Mouse (Mus musculus): ENCODE measurements around the gene Pitpnm3. TPM values are rescaled to one million over a fixed set of nuclear protein-coding genes. Genes with fewer than 3 reads are reported as not detected.

Gene Pitpnm3
- total RNA-seq, 2 experiments from 2014 or later, result not detected

- ATAC-seq (replicated peaks; ENCODE audit: poor library complexity, severe bottlenecking), result no peak
Observed at GRCm38 (mm10) chr11:72026516-72026915, 109.1 kb downstream of the Pitpnm3 start.

- peak; percentile 62 for ATAC-seq (replicated peaks; ENCODE audit: poor library complexity, severe bottlenecking)
Observed at GRCm38 (mm10) chr11:72025843-72026242, 109.7 kb downstream of the Pitpnm3 start.

- ATAC-seq (replicated peaks; ENCODE audit: poor library complexity, severe bottlenecking), result peak; percentile 79
Observed at GRCm38 (mm10) chr11:72024193-72024781, 111.3 kb downstream of the Pitpnm3 start.

- no peak for ATAC-seq (replicated peaks; ENCODE audit: poor library complexity, severe bottlenecking)
Observed at GRCm38 (mm10) chr11:72023581-72023980, 112.0 kb downstream of the Pitpnm3 start.

GRCm38 (mm10) chr11:72022827-72023226, 112.8 kb downstream of the Pitpnm3 start:
- no peak for ATAC-seq (replicated peaks; ENCODE audit: poor library complexity, severe bottlenecking)

- no peak for ATAC-seq (replicated peaks; ENCODE audit: poor library complexity, severe bottlenecking)
Observed at GRCm38 (mm10) chr11:72021015-72021414, 114.6 kb downstream of the Pitpnm3 start.

GRCm38 (mm10) chr11:72017253-72017601, 118.4 kb downstream of the Pitpnm3 start:
- no peak for ATAC-seq (replicated peaks; ENCODE audit: poor library complexity, severe bottlenecking)

- ATAC-seq (replicated peaks; ENCODE audit: poor library complexity, severe bottlenecking), result no peak
Observed at GRCm38 (mm10) chr11:72016518-72017252, 118.9 kb downstream of the Pitpnm3 start.

- no peak for ATAC-seq (replicated peaks; ENCODE audit: poor library complexity, severe bottlenecking)
Observed at GRCm38 (mm10) chr11:72014674-72015073, 120.9 kb downstream of the Pitpnm3 start.

- ATAC-seq (replicated peaks; ENCODE audit: poor library complexity, severe bottlenecking), result no peak
Observed at GRCm38 (mm10) chr11:72011955-72012354, 123.6 kb downstream of the Pitpnm3 start.

GRCm38 (mm10) chr11:72010940-72011722, 124.4 kb downstream of the Pitpnm3 start:
- ATAC-seq (replicated peaks; ENCODE audit: poor library complexity, severe bottlenecking), result no peak

- no peak for ATAC-seq (replicated peaks; ENCODE audit: poor library complexity, severe bottlenecking)
Observed at GRCm38 (mm10) chr11:72010367-72010766, 125.2 kb downstream of the Pitpnm3 start.

GRCm38 (mm10) chr11:72005547-72005946, 130.0 kb downstream of the Pitpnm3 start:
- peak; percentile 64 for ATAC-seq (replicated peaks; ENCODE audit: poor library complexity, severe bottlenecking)

- no peak for ATAC-seq (replicated peaks; ENCODE audit: poor library complexity, severe bottlenecking)
Observed at GRCm38 (mm10) chr11:72003171-72003570, 132.4 kb downstream of the Pitpnm3 start.

GRCm38 (mm10) chr11:72002138-72002853, 133.3 kb downstream of the Pitpnm3 start:
- 0 out of 2 replicates have a peak, but pooled peaks have one; percentile 57 for ATAC-seq (replicated peaks; ENCODE audit: poor library complexity, severe bottlenecking)

- no peak for ATAC-seq (replicated peaks; ENCODE audit: poor library complexity, severe bottlenecking)
Observed at GRCm38 (mm10) chr11:72000194-72000593, 135.4 kb downstream of the Pitpnm3 start.

Other genes with a start within 250 kb of the Pitpnm3 start
- not detected in 2 replicates for gene Aipl1, start 98.3 kb downstream of the Pitpnm3 start, total RNA-seq (2014; fragmentation: Nextera tagmentation)
- 0.41 and 1.1 TPM in 2 replicates for gene Aipl1, start 98.3 kb downstream of the Pitpnm3 start, total RNA-seq (2017)
- gene Pimreg, start 93.7 kb downstream of the Pitpnm3 start, total RNA-seq (2014; fragmentation: Nextera tagmentation), result 7.5 and 14.4 TPM in 2 replicates
- 12.4 and 17.0 TPM in 2 replicates for gene Pimreg, start 93.7 kb downstream of the Pitpnm3 start, total RNA-seq (2017)
- gene Gm43951, start 71.1 kb upstream of the Pitpnm3 start, total RNA-seq (2014; fragmentation: Nextera tagmentation), result 0.21 TPM in 1 of 2 replicates, not detected in the other
- 1.0 and 1.1 TPM in 2 replicates for gene Gm43951, start 71.1 kb upstream of the Pitpnm3 start, total RNA-seq (2017)
- gene 4933427D14Rik, start 71.7 kb upstream of the Pitpnm3 start, total RNA-seq (2014; fragmentation: Nextera tagmentation), result 10.4 and 12.1 TPM in 2 replicates
- 7.2 and 34.4 TPM in 2 replicates for gene 4933427D14Rik, start 71.7 kb upstream of the Pitpnm3 start, total RNA-seq (2017)
- 115 and 151 TPM in 2 replicates for gene Txndc17, start 71.8 kb upstream of the Pitpnm3 start, total RNA-seq (2014; fragmentation: Nextera tagmentation)
- gene Txndc17, start 71.8 kb upstream of the Pitpnm3 start, total RNA-seq (2017), result 36.3 and 66.3 TPM in 2 replicates
- gene Med31, start 79.8 kb upstream of the Pitpnm3 start, total RNA-seq (2014; fragmentation: Nextera tagmentation), result 12.2 and 12.4 TPM in 2 replicates
- 12.7 and 20.9 TPM in 2 replicates for gene Med31, start 79.8 kb upstream of the Pitpnm3 start, total RNA-seq (2017)
- gene Slc13a5, start 131.4 kb upstream of the Pitpnm3 start, total RNA-seq (2014; fragmentation: Nextera tagmentation), result not detected in 2 replicates
- gene Slc13a5, start 131.4 kb upstream of the Pitpnm3 start, total RNA-seq (2017), result not detected in 2 replicates
- gene Xaf1, start 165.9 kb upstream of the Pitpnm3 start, total RNA-seq (2014; fragmentation: Nextera tagmentation), result 3.6 and 8.9 TPM in 2 replicates
- 2.0 and 11.7 TPM in 2 replicates for gene Xaf1, start 165.9 kb upstream of the Pitpnm3 start, total RNA-seq (2017)
- not detected in 2 replicates for gene Fbxo39, start 178.7 kb upstream of the Pitpnm3 start, total RNA-seq (2014; fragmentation: Nextera tagmentation)
- gene Fbxo39, start 178.7 kb upstream of the Pitpnm3 start, total RNA-seq (2017), result not detected in 2 replicates
- gene Tekt1, start 226.7 kb upstream of the Pitpnm3 start, total RNA-seq (2014; fragmentation: Nextera tagmentation), result not detected in 2 replicates
- gene Tekt1, start 226.7 kb upstream of the Pitpnm3 start, total RNA-seq (2017), result 0.15 TPM in 1 of 2 replicates, not detected in the other